Mouse (Mus musculus) heart, adult 2 months (tissue): Measurements from ENCODE around the gene Rflna. TPM values are rescaled to one million over a fixed set of nuclear protein-coding genes. Genes with fewer than 3 reads are reported as not detected.

ENCODE experiments used
- DNase-seq, 2 experiments: peaks; one replicate each; pipeline ENCODE4 v3.0.0; 2021
- H3K27ac ChIP-seq: fragments of 200-600 bp; 2 replicates; pipeline ENCODE4 v1.8.1; 2022
- H3K27me3 ChIP-seq: fragments of 200-500 bp; 2 replicates; pipeline ENCODE4 v1.6.1; 2012; ENCODE audit warnings: mild to moderate bottlenecking, low read length, inconsistent platforms, mixed read lengths; ENCODE audit not compliant: control insufficient read depth, insufficient read depth
- H3K36me3 ChIP-seq: fragments of 200-500 bp; 2 replicates; pipeline ENCODE4 v1.6.1; 2012; ENCODE audit warnings: low read length, inconsistent platforms; ENCODE audit not compliant: control insufficient read depth, insufficient read depth
- H3K4me1 ChIP-seq: fragments of 200-500 bp; 2 replicates; pipeline ENCODE4 v1.6.1; 2011; ENCODE audit warnings: low read length; ENCODE audit not compliant: control insufficient read depth, insufficient read depth
- H3K4me3 ChIP-seq: fragments of 200-600 bp; 2 replicates; pipeline ENCODE4 v1.8.1; 2022
- H3K79me2 ChIP-seq: fragments of 200-500 bp; replicated peaks from 2 replicates; pipeline ENCODE4 v1.6.1; 2012; ENCODE audit warnings: mild to moderate bottlenecking, inconsistent platforms, low read length, moderate library complexity, mixed read lengths; ENCODE audit not compliant: control insufficient read depth, insufficient read depth
- H3K9ac ChIP-seq: fragments of 200-500 bp; 2 replicates; pipeline ENCODE4 v1.6.1; 2012; ENCODE audit warnings: low read depth, mild to moderate bottlenecking, control low read depth, inconsistent platforms, low read length, mixed read lengths
- CTCF ChIP-seq: fragments of 200-600 bp; IDR thresholded peaks from 2 replicates; pipeline ENCODE4 v1.8.1; 2022; ENCODE audit warnings: antibody characterized with exemption, mild to moderate bottlenecking, moderate library complexity
- EP300 ChIP-seq: fragments of 200-500 bp; IDR thresholded peaks from 2 replicates; pipeline ENCODE4 v1.6.1; 2011; ENCODE audit warnings: low read depth, low read length, control low read depth; ENCODE audit not compliant: insufficient read depth
- POLR2A ChIP-seq: fragments of 200-500 bp; IDR thresholded peaks from 2 replicates; pipeline ENCODE4 v1.6.1; 2011; ENCODE audit warnings: mild to moderate bottlenecking, low read depth, low read length, control low read depth; ENCODE audit not compliant: insufficient read depth
- WGBS: fragments of 180-500 bp; shearing (Covaris S2); methylation state at CpG from one replicate; pipeline ENCODE4 v1.1.7; 2018; 5-methylcytosine and 5-hydroxymethylcytosine counted together
- intact Hi-C: fragments of 180-260 bp; cut with DNase I; formaldehyde crosslinking; loops from one replicate; pipeline ENCODE4 v1.15.1; 2025
- polyA plus RNA-seq: library from polyadenylated mRNA; depleted of rRNA; stranded (reverse); fragments of >200 nt; gene quantifications from 2 replicates; pipeline ENCODE4 v1.2.3, GENCODE M21; 2012
- total RNA-seq, 2 experiments: library from RNA; stranded (reverse); gene quantifications; 2 replicates each; pipeline ENCODE4 v1.2.3; 2021

Rflna gene
- total and polyA plus RNA-seq, 3 experiments: 0.13 to 0.78 (median 0.39) TPM

GRCm38 (mm10) chr5:125040128-125040584 lies 37.1 kb downstream of the Rflna start:
- H3K79me2 ChIP-seq: no peaks in the 10 kb centered on the region
- TF ChIP-seq EP300 (peak; percentile 96), CTCF (no peak), POLR2A (0 out of 2 replicates have a peak, but pooled peaks have one; percentile 52)
- H3K9ac ChIP-seq: no peak overlapping the region
- H3K4me1 ChIP-seq: peaks cover 20% of the 10 kb centered on the region
- H3K27ac ChIP-seq: peak overlapping the region; percentile 65
- DNase-seq: peak; percentile 92 to 94
- intact Hi-C loops: loop anchor here (2.0 to 5.0 kb wide), 3 partner anchors 19 to 67 kb away; no protein-coding TSS in a partner anchor
- WGBS: 16% methylated on average over 5 of the region's 5 CpGs
- peaks cover 2% of the 10 kb centered on the region; the same call in 1 of the 2 replicates for H3K36me3 ChIP-seq
- no peaks in the 10 kb centered on the region for H3K27me3 ChIP-seq
- no peak overlapping the region for H3K4me3 ChIP-seq

GRCm38 (mm10) chr5:125041578-125041977 lies 38.6 kb downstream of the Rflna start:
- TF ChIP-seq EP300: no peak
- TF ChIP-seq CTCF: no peak
- no peak for TF ChIP-seq POLR2A
- no peak overlapping the region for H3K4me3 ChIP-seq
- no peaks in the 10 kb centered on the region for H3K79me2 ChIP-seq
- H3K27ac ChIP-seq: no peak overlapping the region
- H3K4me1 ChIP-seq: peaks cover 20% of the 10 kb centered on the region
- H3K36me3 ChIP-seq: peaks cover 2% of the 10 kb centered on the region; the same call in 1 of the 2 replicates
- intact Hi-C loops: loop anchor here (2.0 to 5.0 kb wide), 3 partner anchors 17 to 66 kb away; no protein-coding TSS in a partner anchor
- no peak overlapping the region for H3K9ac ChIP-seq
- DNase-seq: no peak
- H3K27me3 ChIP-seq: no peaks in the 10 kb centered on the region
- WGBS: 86% methylated on average over 9 of the region's 9 CpGs

GRCm38 (mm10) chr5:125043448-125043847 lies 40.4 kb downstream of the Rflna start:
- DNase-seq: no peak
- Histone ChIP-seq H3K27me3 (no peaks in the 10 kb centered on the region), H3K4me1 (peaks cover 20% of the 10 kb centered on the region), H3K79me2 (no peaks in the 10 kb centered on the region), H3K9ac (no peak overlapping the region), H3K36me3 (peaks cover 2% of the 10 kb centered on the region; the same call in 1 of the 2 replicates), H3K4me3 (no peak overlapping the region), H3K27ac (no peak overlapping the region)
- no peak for TF ChIP-seq POLR2A
- 94% methylated on average over 6 of the region's 6 CpGs for WGBS
- intact Hi-C loops: loop anchor here (5.0 kb wide), 1 partner anchor 64 kb away; no protein-coding TSS in a partner anchor

GRCm38 (mm10) chr5:125045202-125045601 lies 42.2 kb downstream of the Rflna start:
- peaks cover 13% of the 10 kb centered on the region for H3K4me1 ChIP-seq
- H3K27me3 ChIP-seq: no peaks in the 10 kb centered on the region
- no peak overlapping the region for H3K9ac ChIP-seq
- H3K4me3 ChIP-seq: no peak overlapping the region
- TF ChIP-seq EP300: no peak
- no peak for TF ChIP-seq POLR2A
- TF ChIP-seq CTCF: no peak
- no peak for DNase-seq
- intact Hi-C loops: no loop called here
- H3K36me3 ChIP-seq: peaks cover 2% of the 10 kb centered on the region; the same call in 1 of the 2 replicates
- no peaks in the 10 kb centered on the region for H3K79me2 ChIP-seq
- 76% methylated on average over 5 of the region's 5 CpGs for WGBS
- no peak overlapping the region for H3K27ac ChIP-seq

GRCm38 (mm10) chr5:125046436-125046835 lies 43.4 kb downstream of the Rflna start:
- WGBS: 60% methylated on average over 5 of the region's 5 CpGs
- H3K4me1 ChIP-seq: peaks cover 5% of the 10 kb centered on the region
- no peak overlapping the region for H3K27ac ChIP-seq
- H3K9ac ChIP-seq: no peak overlapping the region
- no peaks in the 10 kb centered on the region for H3K36me3 ChIP-seq
- TF ChIP-seq CTCF (no peak), EP300 (no peak), POLR2A (no peak)
- intact Hi-C loops: no loop called here
- no peaks in the 10 kb centered on the region for H3K27me3 ChIP-seq
- H3K4me3 ChIP-seq: no peak overlapping the region
- no peaks in the 10 kb centered on the region for H3K79me2 ChIP-seq
- no peak for DNase-seq

GRCm38 (mm10) chr5:125049481-125049880 lies 46.5 kb downstream of the Rflna start:
- Histone ChIP-seq H3K9ac (no peak overlapping the region), H3K27ac (no peak overlapping the region), H3K27me3 (no peaks in the 10 kb centered on the region), H3K36me3 (no peaks in the 10 kb centered on the region), H3K4me1 (peaks cover 30% of the 10 kb centered on the region), H3K79me2 (no peaks in the 10 kb centered on the region), H3K4me3 (no peak overlapping the region)
- TF ChIP-seq CTCF (no peak), EP300 (no peak), POLR2A (no peak)
- intact Hi-C loops: no loop called here
- WGBS: 84% methylated on average over 4 of the region's 4 CpGs
- no peak for DNase-seq
